Mouse (Mus musculus) liver, embryonic 16.5 days (tissue): Measurements from ENCODE around the gene Arsb. TPM values are rescaled to one million over a fixed set of nuclear protein-coding genes. Genes with fewer than 3 reads are reported as not detected.

Experiments used
- ATAC-seq: fragments of 200-750 bp; cut with Nextera tagmentation; 2 replicates; pipeline ENCODE4 v1.8.0; 2017; ENCODE audit warnings: low read depth, mild to moderate bottlenecking, moderate number of reproducible peaks, moderate library complexity
- H3K27ac ChIP-seq: fragments of 300-500 bp; sonication (generic); 2 replicates; pipeline ENCODE4 v1.5.1; 2014; ENCODE audit warnings: mild to moderate bottlenecking, low read length
- H3K27me3 ChIP-seq: fragments of 300-500 bp; sonication (generic); 2 replicates; pipeline ENCODE4 v1.6.1; 2014; ENCODE audit warnings: low read depth, low read length, mixed read lengths; ENCODE audit not compliant: control insufficient read depth, insufficient read depth
- H3K36me3 ChIP-seq: fragments of 300-500 bp; sonication (generic); 2 replicates; pipeline ENCODE4 v1.6.1; 2014; ENCODE audit warnings: mild to moderate bottlenecking; ENCODE audit not compliant: control insufficient read depth, insufficient read depth
- H3K4me1 ChIP-seq: fragments of 300-500 bp; sonication (generic); 2 replicates; pipeline ENCODE4 v1.6.1; 2014; ENCODE audit warnings: low read depth, low read length, mixed read lengths; ENCODE audit not compliant: control insufficient read depth
- H3K4me2 ChIP-seq: fragments of 300-500 bp; sonication (generic); 2 replicates; pipeline ENCODE4 v1.6.1; 2014; ENCODE audit warnings: low read depth, low read length, mixed read lengths
- H3K4me3 ChIP-seq: fragments of 300-500 bp; sonication (generic); 2 replicates; pipeline ENCODE4 v1.5.1; 2014; ENCODE audit warnings: low read depth, mild to moderate bottlenecking, low read length
- H3K9ac ChIP-seq: fragments of 300-500 bp; sonication (generic); 2 replicates; pipeline ENCODE4 v1.6.1; 2014; ENCODE audit warnings: low read depth, low read length
- H3K9me3 ChIP-seq: fragments of 300-500 bp; sonication (generic); replicated peaks from 2 replicates; pipeline ENCODE4 v1.6.1; 2016; ENCODE audit warnings: low read length; ENCODE audit not compliant: control insufficient read depth
- WGBS: fragments of 180-500 bp; shearing (Covaris S2); extraction: QIAGEN DNeasy Blood & Tissue Kit; methylation state at CpG from one replicate; pipeline ENCODE4 v1.1.7; 2014; ENCODE audit not compliant: insufficient replicate concordance; 5-methylcytosine and 5-hydroxymethylcytosine counted together
- polyA plus RNA-seq: library from polyadenylated mRNA; unstranded; fragments of >200 nt; fragmentation: Nextera tagmentation; extraction: Ambion mirVana; gene quantifications from 2 replicates; pipeline ENCODE4 v1.2.1, GENCODE M21; 2015

Gene Arsb
- polyA plus RNA-seq, 1 experiment from 2014 or later: 5.5 TPM

DNA sequence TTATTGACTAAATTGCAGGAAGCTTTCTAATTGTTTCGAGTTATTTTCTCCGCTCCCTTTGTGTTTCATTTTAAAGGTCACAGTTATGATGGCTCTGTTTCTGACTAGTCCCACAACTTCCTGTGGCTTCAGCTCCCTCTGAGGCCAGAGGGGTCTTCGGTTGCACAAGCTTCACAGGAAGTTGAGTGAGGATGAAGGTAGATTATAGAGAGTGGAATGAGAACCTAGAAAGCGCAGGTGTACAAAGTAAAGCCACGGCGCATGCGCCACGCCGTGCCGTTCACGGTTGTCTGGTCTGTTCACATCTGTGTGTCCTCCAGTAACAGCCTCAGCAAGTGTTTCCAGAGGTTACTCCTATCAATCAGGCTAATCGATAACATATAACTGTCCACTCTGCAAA, 43.2 kb downstream of the Arsb start:
- Histone ChIP-seq H3K4me1 (no peaks in the 10 kb centered on the region), H3K9me3 (no peaks in the 10 kb centered on the region), H3K27ac (no peak overlapping the region), H3K4me3 (no peak overlapping the region), H3K27me3 (no peaks in the 10 kb centered on the region), H3K36me3 (no peaks in the 10 kb centered on the region), H3K9ac (no peak overlapping the region), H3K4me2 (no peak overlapping the region)
- 63% methylated on average over 12 of the region's 12 CpGs for WGBS
- no peak for ATAC-seq

DNA sequence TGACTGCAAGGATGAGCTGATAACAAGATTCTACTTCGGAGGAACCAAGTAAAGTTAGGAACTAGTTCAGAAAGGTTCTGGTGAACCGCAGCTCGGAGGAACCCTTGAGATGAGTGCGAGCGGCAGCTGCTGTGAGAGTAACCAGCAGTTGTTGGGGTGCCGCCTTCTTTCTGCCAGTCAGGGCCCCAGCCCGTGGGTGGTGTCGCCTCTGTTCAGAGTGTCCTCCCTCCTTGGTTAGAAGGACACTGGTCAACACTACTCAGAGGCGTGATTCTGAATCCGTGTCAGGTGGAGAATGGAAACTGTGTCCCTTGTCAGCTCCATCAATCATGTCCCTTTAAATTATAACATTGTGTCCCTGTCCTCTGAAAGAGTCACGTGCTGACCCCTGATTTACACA, 43.7 kb downstream of the Arsb start:
- Histone ChIP-seq H3K4me3 (no peak overlapping the region), H3K36me3 (no peaks in the 10 kb centered on the region), H3K4me2 (no peak overlapping the region), H3K27me3 (no peaks in the 10 kb centered on the region), H3K4me1 (no peaks in the 10 kb centered on the region), H3K9me3 (no peaks in the 10 kb centered on the region), H3K9ac (no peak overlapping the region), H3K27ac (no peak overlapping the region)
- WGBS: 67% methylated on average over 11 of the region's 11 CpGs
- no peak for ATAC-seq

DNA sequence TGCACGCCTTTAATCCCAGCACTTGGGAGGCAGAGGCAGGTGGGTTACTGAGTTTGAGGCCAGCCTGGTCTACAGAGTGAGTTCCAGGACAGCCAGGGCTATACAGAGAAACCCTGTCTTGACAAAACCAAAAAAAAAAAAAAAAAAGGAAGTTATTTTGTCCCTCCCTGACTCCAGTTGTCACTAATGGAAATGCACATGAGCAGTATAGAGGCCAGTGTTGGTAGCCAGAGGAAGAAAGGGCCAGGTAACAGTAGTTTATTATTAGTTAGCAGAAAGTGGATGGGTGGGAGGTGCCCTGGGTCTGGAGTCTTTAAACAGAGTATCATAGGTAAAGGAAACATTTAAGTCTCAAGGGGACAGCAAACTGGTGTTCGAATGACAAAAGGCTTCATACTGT, 44.7 kb downstream of the Arsb start:
- Histone ChIP-seq H3K9me3 (no peaks in the 10 kb centered on the region), H3K36me3 (no peaks in the 10 kb centered on the region), H3K9ac (no peak overlapping the region), H3K4me1 (no peaks in the 10 kb centered on the region), H3K4me3 (no peak overlapping the region), H3K4me2 (no peak overlapping the region), H3K27ac (no peak overlapping the region), H3K27me3 (no peaks in the 10 kb centered on the region)
- WGBS: 68% methylated on average over 2 of the region's 2 CpGs
- no peak for ATAC-seq

DNA sequence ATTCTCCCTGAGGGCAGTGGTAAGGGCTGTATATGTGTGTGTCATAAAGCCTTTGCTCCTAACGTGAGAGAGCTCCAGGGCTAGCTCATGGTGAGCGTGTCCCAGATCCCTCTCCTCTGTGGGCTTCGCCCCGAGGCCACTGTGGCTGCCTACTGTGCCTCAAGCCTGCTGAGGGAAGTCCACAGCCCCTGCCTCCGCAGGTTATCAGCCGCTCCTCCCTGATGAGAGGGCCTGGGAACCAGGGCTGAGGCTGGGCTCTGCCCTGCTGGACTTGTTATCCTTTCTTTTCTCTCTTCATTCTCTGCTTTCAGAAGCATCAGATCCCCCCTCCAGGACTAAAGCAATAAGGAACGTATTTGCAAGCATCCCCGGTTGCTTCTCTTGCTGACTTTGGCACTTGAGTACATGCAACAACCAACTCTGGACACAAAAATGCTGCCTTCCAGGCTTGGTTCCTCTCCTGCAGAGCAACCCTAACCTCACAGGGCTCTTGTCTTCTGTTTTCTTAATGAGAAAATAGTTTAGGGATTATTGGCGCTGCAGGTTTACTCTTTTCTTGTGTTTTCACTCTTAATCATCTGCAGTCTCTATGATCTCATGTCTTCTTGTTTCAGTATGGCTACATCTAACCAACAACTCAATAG, 45.4 kb downstream of the Arsb start:
- Histone ChIP-seq H3K9me3 (no peaks in the 10 kb centered on the region), H3K9ac (no peak overlapping the region), H3K4me3 (no peak overlapping the region), H3K36me3 (no peaks in the 10 kb centered on the region), H3K27me3 (no peaks in the 10 kb centered on the region), H3K4me2 (no peak overlapping the region), H3K27ac (no peak overlapping the region), H3K4me1 (no peaks in the 10 kb centered on the region; the same call in 1 of the 2 replicates)
- ATAC-seq: no peak
- WGBS: 62% methylated on average over 9 of the region's 9 CpGs

DNA sequence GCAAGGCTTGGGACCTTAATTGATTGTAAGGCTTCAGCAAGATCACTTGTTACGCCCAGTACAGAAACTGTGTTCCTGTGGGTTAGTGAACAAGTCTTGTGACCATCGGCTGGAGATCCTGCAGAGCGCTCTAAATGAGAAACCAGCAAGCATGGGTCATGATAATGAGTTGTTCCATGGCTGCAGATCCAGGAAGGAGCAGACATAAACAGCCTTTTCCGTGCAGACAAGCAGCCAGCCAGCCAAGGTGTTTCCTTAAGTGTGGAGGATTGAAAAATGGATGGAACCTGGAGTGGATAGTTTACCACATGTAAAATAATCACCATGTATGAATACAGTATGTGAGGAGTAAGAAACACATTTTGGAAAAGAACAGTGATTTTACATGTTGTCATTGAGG, 48.7 kb downstream of the Arsb start:
- Histone ChIP-seq H3K27ac (no peak overlapping the region), H3K27me3 (no peaks in the 10 kb centered on the region), H3K36me3 (no peaks in the 10 kb centered on the region), H3K9ac (no peak overlapping the region), H3K4me1 (no peaks in the 10 kb centered on the region; the same call in 1 of the 2 replicates), H3K4me3 (no peak overlapping the region), H3K4me2 (no peak overlapping the region), H3K9me3 (no peaks in the 10 kb centered on the region)
- no peak for ATAC-seq
- WGBS: 60% methylated on average over 4 of the region's 4 CpGs

- H3K4me3 ChIP-seq: no peak overlapping the region
- ATAC-seq: peak; percentile 73
- no peak overlapping the region for H3K27ac ChIP-seq
- no peak overlapping the region for H3K4me2 ChIP-seq
- no peaks in the 10 kb centered on the region for H3K9me3 ChIP-seq
- H3K36me3 ChIP-seq: no peaks in the 10 kb centered on the region
- no peaks in the 10 kb centered on the region for H3K27me3 ChIP-seq
- 43% methylated on average over 6 of the region's 6 CpGs for WGBS
- H3K4me1 ChIP-seq: no peaks in the 10 kb centered on the region; the same call in 1 of the 2 replicates
- no peak overlapping the region for H3K9ac ChIP-seq
These were observed 50.6 kb downstream of the Arsb start for GRCm38 (mm10) chr13:93822001-93822400.

GRCm38 (mm10) chr13:93825792-93826558, 54.5 kb downstream of the Arsb start:
- Histone ChIP-seq H3K9ac (no peak overlapping the region), H3K4me3 (no peak overlapping the region), H3K4me1 (no peaks in the 10 kb centered on the region; the same call in 1 of the 2 replicates), H3K36me3 (no peaks in the 10 kb centered on the region), H3K9me3 (no peaks in the 10 kb centered on the region), H3K27ac (no peak overlapping the region), H3K27me3 (no peaks in the 10 kb centered on the region), H3K4me2 (no peak overlapping the region)
- ATAC-seq: no peak
- WGBS: 66% methylated on average over 7 of the region's 7 CpGs

DNA sequence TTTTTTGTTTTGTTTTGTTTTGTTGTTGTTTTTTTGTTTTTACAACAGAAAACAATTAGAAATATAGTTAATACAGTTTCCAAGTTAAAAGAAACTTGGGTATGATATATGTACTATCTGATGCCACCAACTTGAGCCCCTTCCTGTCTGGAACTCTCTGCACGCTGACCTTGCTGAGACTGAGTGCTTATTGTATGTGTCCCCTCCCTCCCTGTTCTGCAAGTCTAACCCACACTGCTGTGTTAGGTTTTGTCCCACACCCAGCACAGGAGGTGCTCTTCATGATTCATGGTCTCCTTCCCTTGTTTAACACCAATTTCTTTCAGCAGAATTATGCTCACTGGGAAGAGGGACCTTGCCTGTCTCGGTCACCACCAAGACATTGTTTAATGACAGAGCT, 56.3 kb downstream of the Arsb start:
- ATAC-seq: no peak

GRCm38 (mm10) chr13:93829565-93830293, 58.3 kb downstream of the Arsb start:
- Histone ChIP-seq H3K27me3 (no peaks in the 10 kb centered on the region), H3K4me3 (no peak overlapping the region), H3K4me2 (no peak overlapping the region), H3K4me1 (no peaks in the 10 kb centered on the region), H3K36me3 (no peaks in the 10 kb centered on the region), H3K9me3 (no peaks in the 10 kb centered on the region), H3K27ac (no peak overlapping the region), H3K9ac (no peak overlapping the region)
- WGBS: 29% methylated on average over 2 of the region's 2 CpGs
- no peak for ATAC-seq

More for the DNA sequence above, 56.3 kb downstream of the Arsb start:
- Histone ChIP-seq H3K4me1 (no peaks in the 10 kb centered on the region), H3K9ac (no peak overlapping the region), H3K4me2 (no peak overlapping the region), H3K9me3 (no peaks in the 10 kb centered on the region), H3K4me3 (no peak overlapping the region), H3K36me3 (no peaks in the 10 kb centered on the region), H3K27ac (no peak overlapping the region), H3K27me3 (no peaks in the 10 kb centered on the region)
- WGBS: 51% methylated on average over 2 of the region's 2 CpGs
